Mouse (Mus musculus) lung, embryonic 16.5 days (tissue): Measurements from ENCODE around the gene U2af2. TPM values are rescaled to one million over a fixed set of nuclear protein-coding genes. Genes with fewer than 3 reads are reported as not detected.
A peak's percentile ranks its signal among the peaks of the same experiment; 100 is the strongest.

Source experiments
- ATAC-seq: fragments of 200-750 bp; cut with Nextera tagmentation; 2 replicates; pipeline ENCODE4 v1.8.0; 2017; ENCODE audit warnings: low read depth, mild to moderate bottlenecking, moderate library complexity
- H3K27ac ChIP-seq: fragments of 300-500 bp; sonication (generic); 2 replicates; pipeline ENCODE4 v1.5.1; 2014; ENCODE audit warnings: mild to moderate bottlenecking, control low read depth, low read length
- H3K27me3 ChIP-seq: fragments of 300-500 bp; sonication (generic); 2 replicates; pipeline ENCODE4 v1.6.1; 2014; ENCODE audit warnings: low read depth, low read length, mixed read lengths; ENCODE audit not compliant: control insufficient read depth, insufficient read depth
- H3K36me3 ChIP-seq: fragments of 300-500 bp; sonication (generic); 2 replicates; pipeline ENCODE4 v1.6.1; 2014; ENCODE audit warnings: low read length; ENCODE audit not compliant: control insufficient read depth, insufficient read depth
- H3K4me1 ChIP-seq: fragments of 300-500 bp; sonication (generic); replicated peaks from 2 replicates; pipeline ENCODE4 v1.6.1; 2014; ENCODE audit warnings: low read length, mixed read lengths; ENCODE audit not compliant: control insufficient read depth, insufficient read depth
- H3K4me2 ChIP-seq: fragments of 300-500 bp; sonication (generic); 2 replicates; pipeline ENCODE4 v1.6.1; 2014; ENCODE audit warnings: low read depth, low read length, control low read depth
- H3K4me3 ChIP-seq: fragments of 300-500 bp; sonication (generic); 2 replicates; pipeline ENCODE4 v1.5.1; 2014; ENCODE audit warnings: mild to moderate bottlenecking, low read length, control low read depth
- H3K9ac ChIP-seq: fragments of 300-500 bp; sonication (generic); 2 replicates; pipeline ENCODE4 v1.6.1; 2014; ENCODE audit warnings: low read length, control low read depth
- H3K9me3 ChIP-seq: fragments of 300-500 bp; sonication (generic); 2 replicates; pipeline ENCODE4 v1.6.1; 2016; ENCODE audit warnings: low read length; ENCODE audit not compliant: control insufficient read depth
- WGBS: fragments of 180-500 bp; shearing (Covaris S2); extraction: QIAGEN DNeasy Blood & Tissue Kit; methylation state at CpG from one replicate; pipeline ENCODE4 v1.1.7; 2014; 5-methylcytosine and 5-hydroxymethylcytosine counted together
- polyA plus RNA-seq: library from polyadenylated mRNA; unstranded; fragments of >200 nt; fragmentation: Nextera tagmentation; extraction: Ambion mirVana; gene quantifications from 2 replicates; pipeline ENCODE4 v1.2.1, GENCODE M21; 2015

The U2af2 gene
- polyA plus RNA-seq: 109 and 110 TPM in 2 replicates

GRCm38 (mm10) chr7:5061774-5062359 is at the start of gene U2af2:
U2af2 (plus strand) TSS chr7:5062143.
- peak; percentile 82 for ATAC-seq
- peak within 1 kb of the TSS; percentile 100 for H3K27ac ChIP-seq
- H3K4me3 ChIP-seq: peak within 1 kb of the TSS; percentile 85
- WGBS: under 1% methylated on average over 60 of the region's 65 CpGs
- no peaks in the 10 kb centered on the region for H3K9me3 ChIP-seq
- H3K9ac ChIP-seq: peak within 1 kb of the TSS; percentile 96
- peaks cover 18% of the 10 kb centered on the region for H3K27me3 ChIP-seq
- H3K4me2 ChIP-seq: peak within 1 kb of the TSS; percentile 92
- 0 out of 2 replicates have a peak, but pooled peaks cover 3% of the 10 kb centered on the region for H3K36me3 ChIP-seq
- peaks cover 26% of the 10 kb centered on the region for H3K4me1 ChIP-seq

- H3K27me3 ChIP-seq: no peaks in the 10 kb centered on the region
- peak overlapping the region; percentile 83 for H3K4me3 ChIP-seq
- H3K36me3 ChIP-seq: peaks cover 50% of the 10 kb centered on the region
- H3K4me2 ChIP-seq: peak overlapping the region; percentile 55
- ATAC-seq: no peak
- peaks cover 14% of the 10 kb centered on the region for H3K4me1 ChIP-seq
- 85% methylated on average over 27 of the region's 27 CpGs for WGBS
- no peaks in the 10 kb centered on the region for H3K9me3 ChIP-seq
- no peak overlapping the region for H3K9ac ChIP-seq
- H3K27ac ChIP-seq: peak overlapping the region; percentile 58
Observed at GRCm38 (mm10) chr7:5012681-5013513, 49.0 kb upstream of the U2af2 start.

- peak within 1 kb of the TSS; percentile 89 for H3K9ac ChIP-seq
- peaks cover 18% of the 10 kb centered on the region for H3K4me1 ChIP-seq
- H3K4me3 ChIP-seq: peak within 1 kb of the TSS; percentile 83
- peaks cover 34% of the 10 kb centered on the region for H3K36me3 ChIP-seq
- no peaks in the 10 kb centered on the region for H3K27me3 ChIP-seq
- peak; percentile 83 for ATAC-seq
- H3K4me2 ChIP-seq: peak within 1 kb of the TSS; percentile 76
- WGBS: under 1% methylated on average over 42 of the region's 42 CpGs
- H3K9me3 ChIP-seq: no peaks in the 10 kb centered on the region
- peak within 1 kb of the TSS; percentile 99 for H3K27ac ChIP-seq
Observed at GRCm38 (mm10) chr7:5014251-5015117, 47.5 kb upstream of the U2af2 start, which contains the start of the genes Zfp524 and Fiz1. Zfp524 (plus strand) TSS chr7:5014415. Fiz1 (minus strand) TSS chr7:5014697.

GRCm38 (mm10) chr7:5015118-5016001 is 46.6 kb upstream of the U2af2 start, which contains the start of gene Gm44973:
Gm44973 (plus strand) TSS chr7:5015496.
- Histone ChIP-seq H3K27ac (peak within 1 kb of the TSS; percentile 99), H3K36me3 (peaks cover 28% of the 10 kb centered on the region), H3K4me1 (peaks cover 19% of the 10 kb centered on the region), H3K4me2 (peak within 1 kb of the TSS; percentile 76), H3K4me3 (peak within 1 kb of the TSS; percentile 83), H3K9me3 (no peaks in the 10 kb centered on the region), H3K27me3 (no peaks in the 10 kb centered on the region), H3K9ac (peak within 1 kb of the TSS; percentile 89)
- ATAC-seq: peak; percentile 82
- WGBS: under 1% methylated on average over 59 of the region's 76 CpGs

GRCm38 (mm10) chr7:5016057-5016456 is 45.9 kb upstream of the U2af2 start:
- H3K27ac ChIP-seq: peak overlapping the region; percentile 99
- peak overlapping the region; percentile 83 for H3K4me3 ChIP-seq
- no peak for ATAC-seq
- H3K4me1 ChIP-seq: peaks cover 19% of the 10 kb centered on the region
- peak overlapping the region; percentile 76 for H3K4me2 ChIP-seq
- H3K9ac ChIP-seq: peak overlapping the region; percentile 81
- H3K36me3 ChIP-seq: peaks cover 23% of the 10 kb centered on the region
- 44% methylated on average over 3 of the region's 3 CpGs for WGBS
- H3K27me3 ChIP-seq: no peaks in the 10 kb centered on the region
- no peaks in the 10 kb centered on the region for H3K9me3 ChIP-seq

GRCm38 (mm10) chr7:5016920-5017319 is 45.0 kb upstream of the U2af2 start:
- H3K4me1 ChIP-seq: peaks cover 19% of the 10 kb centered on the region
- no peak overlapping the region for H3K4me3 ChIP-seq

GRCm38 (mm10) chr7:5017352-5017751 is 44.6 kb upstream of the U2af2 start:
- no peak overlapping the region for H3K27ac ChIP-seq
- H3K4me2 ChIP-seq: no peak overlapping the region
- H3K36me3 ChIP-seq: peaks cover 12% of the 10 kb centered on the region
- H3K9me3 ChIP-seq: no peaks in the 10 kb centered on the region
- WGBS: 89% methylated on average over 16 of the region's 16 CpGs
- H3K4me1 ChIP-seq: peaks cover 19% of the 10 kb centered on the region
- no peak for ATAC-seq
- H3K4me3 ChIP-seq: no peak overlapping the region
- no peak overlapping the region for H3K9ac ChIP-seq
- H3K27me3 ChIP-seq: no peaks in the 10 kb centered on the region

More at GRCm38 (mm10) chr7:5016920-5017319, 45.0 kb upstream of the U2af2 start:
- no peak overlapping the region for H3K9ac ChIP-seq
- H3K4me2 ChIP-seq: no peak overlapping the region
- WGBS: 95% methylated on average over 2 of the region's 2 CpGs
- no peak overlapping the region for H3K27ac ChIP-seq
- H3K9me3 ChIP-seq: no peaks in the 10 kb centered on the region
- no peaks in the 10 kb centered on the region for H3K27me3 ChIP-seq
- H3K36me3 ChIP-seq: peaks cover 14% of the 10 kb centered on the region
- ATAC-seq: no peak

- ATAC-seq: no peak
- no peak overlapping the region for H3K9ac ChIP-seq
- H3K27me3 ChIP-seq: no peaks in the 10 kb centered on the region
- H3K4me1 ChIP-seq: peaks cover 18% of the 10 kb centered on the region
- H3K27ac ChIP-seq: no peak overlapping the region
- whole genome bisulfite sequencing: 96% methylated on average over 21 of the region's 21 CpGs
- peaks cover 11% of the 10 kb centered on the region; the same call in 1 of the 2 replicates for H3K36me3 ChIP-seq
- no peaks in the 10 kb centered on the region for H3K9me3 ChIP-seq
- H3K4me2 ChIP-seq: no peak overlapping the region
- H3K4me3 ChIP-seq: no peak overlapping the region
Observed at GRCm38 (mm10) chr7:5017931-5018330, 44.0 kb upstream of the U2af2 start.
